Mouse (Mus musculus): ENCODE results near the gene Ubqln4. TPM values are rescaled to one million over a fixed set of nuclear protein-coding genes. Genes with fewer than 3 reads are reported as not detected.
"Not testable (repeated sequence)": the region's sequence is repeated elsewhere in the genome, so short reads cannot be mapped to it uniquely, and the experiment has no call there.

Gene Ubqln4
- total RNA-seq, 1 experiment from 2014 or later = 47.1 TPM

GRCm38 (mm10) chr3:88561989-88562388 lies 8.4 kb downstream of the Ubqln4 start:
- ATAC-seq (replicated peaks; ENCODE audit: low read depth, poor library complexity, severe bottlenecking) = no peak

GRCm38 (mm10) chr3:88563442-88563841 lies 9.9 kb downstream of the Ubqln4 start:
- ATAC-seq (replicated peaks; ENCODE audit: low read depth, poor library complexity, severe bottlenecking) = no peak

- no peak for ATAC-seq (replicated peaks; ENCODE audit: low read depth, poor library complexity, severe bottlenecking)
These were observed 10.4 kb downstream of the Ubqln4 start for GRCm38 (mm10) chr3:88563966-88564365.

GRCm38 (mm10) chr3:88566116-88566515 lies 12.6 kb downstream of the Ubqln4 start:
- ATAC-seq (replicated peaks; ENCODE audit: low read depth, poor library complexity, severe bottlenecking) = no peak

DNA sequence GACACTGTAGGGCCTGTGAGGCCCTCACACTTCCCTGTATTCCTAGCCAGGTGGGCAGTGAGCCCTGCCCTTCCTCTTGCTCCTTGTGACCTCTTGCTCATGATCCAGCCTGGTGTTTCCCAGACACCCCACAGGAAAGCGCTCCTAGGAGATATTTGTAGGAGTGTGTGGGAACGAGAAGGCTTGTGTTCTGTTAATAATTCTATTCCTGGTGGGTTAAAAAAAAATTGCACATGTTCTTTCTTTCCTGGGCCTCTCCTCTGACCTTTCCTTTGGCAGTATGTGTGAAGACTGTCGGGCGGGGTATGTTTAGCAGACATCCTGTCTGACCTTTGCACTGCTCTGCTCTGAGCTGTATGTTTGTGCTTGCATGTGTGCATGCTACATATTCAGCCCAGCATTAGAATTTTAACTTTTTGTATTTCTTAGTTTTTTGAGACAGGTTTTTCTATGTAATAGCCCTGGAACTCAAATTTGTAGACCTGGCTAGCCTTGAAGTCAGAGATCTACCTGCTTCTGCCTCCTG lies 13.0 kb downstream of the Ubqln4 start:
- ATAC-seq (replicated peaks; ENCODE audit: low read depth, poor library complexity, severe bottlenecking) = no peak

- no peak for ATAC-seq (replicated peaks; ENCODE audit: low read depth, poor library complexity, severe bottlenecking)
These were observed 14.3 kb downstream of the Ubqln4 start for GRCm38 (mm10) chr3:88567892-88568291.

DNA sequence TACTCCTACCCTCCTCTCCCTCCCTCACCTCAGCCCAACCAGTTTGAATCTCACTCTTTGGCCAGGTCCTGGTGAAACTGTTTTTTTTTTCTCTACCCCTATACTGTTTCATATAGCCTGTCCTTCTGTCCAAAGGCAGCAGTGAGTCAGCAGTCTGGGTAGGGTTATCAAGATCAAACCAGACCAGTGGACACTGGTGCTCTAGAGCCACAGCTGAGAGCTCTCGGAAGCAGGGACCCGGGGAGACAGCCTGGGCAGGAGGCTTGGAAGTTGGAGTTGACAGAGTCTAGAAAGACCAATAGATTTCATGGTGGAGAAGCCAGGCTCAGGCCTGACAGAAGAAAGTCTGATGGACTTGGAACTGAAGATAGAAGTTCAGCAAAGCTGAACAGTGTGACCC lies 15.1 kb downstream of the Ubqln4 start:
- ATAC-seq (replicated peaks; ENCODE audit: low read depth, poor library complexity, severe bottlenecking) = no peak

DNA sequence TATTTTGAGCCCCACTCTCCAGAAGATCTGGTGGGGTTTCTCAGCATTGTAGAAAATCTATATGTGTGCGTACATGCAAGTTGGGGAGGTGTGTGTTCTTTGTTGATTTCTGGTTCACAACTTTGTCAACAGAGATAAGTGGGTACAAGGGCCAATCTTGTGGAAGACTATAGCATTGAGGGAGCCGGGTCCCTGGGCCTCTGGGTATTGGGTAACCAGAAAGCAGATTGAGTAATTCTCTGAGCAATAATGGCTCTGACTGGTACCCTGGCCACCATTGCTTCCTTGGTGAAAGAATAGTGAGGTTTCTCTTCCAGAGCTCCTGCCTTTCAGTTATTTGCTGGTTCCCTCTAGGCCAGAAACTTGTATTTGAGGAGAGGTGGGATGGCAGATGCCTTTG lies 15.5 kb downstream of the Ubqln4 start:
- ATAC-seq (replicated peaks; ENCODE audit: low read depth, poor library complexity, severe bottlenecking) = no peak

- ATAC-seq (replicated peaks; ENCODE audit: low read depth, poor library complexity, severe bottlenecking) = no peak
These were observed 16.1 kb downstream of the Ubqln4 start for GRCm38 (mm10) chr3:88569694-88570093.

DNA sequence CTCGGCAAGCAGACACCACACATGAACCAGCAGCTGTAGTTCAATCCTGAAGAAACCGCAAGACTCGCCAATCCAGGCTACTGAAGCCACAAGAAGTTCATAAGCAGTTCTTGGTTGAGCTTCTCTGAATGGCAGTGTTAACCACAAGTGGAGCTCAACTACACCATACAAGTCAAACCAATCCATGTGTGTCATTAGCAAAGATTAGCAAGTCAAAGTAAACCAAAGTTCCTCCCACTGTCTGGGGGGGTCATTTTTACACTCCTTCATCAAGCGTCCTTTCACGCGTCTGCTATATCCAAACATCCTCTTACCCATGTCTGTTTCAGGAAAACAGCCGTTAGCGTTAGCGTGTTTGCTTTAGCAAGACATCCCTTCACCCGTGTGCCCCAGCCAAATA lies 16.8 kb downstream of the Ubqln4 start:
- no peak for ATAC-seq (replicated peaks; ENCODE audit: low read depth, poor library complexity, severe bottlenecking)

DNA sequence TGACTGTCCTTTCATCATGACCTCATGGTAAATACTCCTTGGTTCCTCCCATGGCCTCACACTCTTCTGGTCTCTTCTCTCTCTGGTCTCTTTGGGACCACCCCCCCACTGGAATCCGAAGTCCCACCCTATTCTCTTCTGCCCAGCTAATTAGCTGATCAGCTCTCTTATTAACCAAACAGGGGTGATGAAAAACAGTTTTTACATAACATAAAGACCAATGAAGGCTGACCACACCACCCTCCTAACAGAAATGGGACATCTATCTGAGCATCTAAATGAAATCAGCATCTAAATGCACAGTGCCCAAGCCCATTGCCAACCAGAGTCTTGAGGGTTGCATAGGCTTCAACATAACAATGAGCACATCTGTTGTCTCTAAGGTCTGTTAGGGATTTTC lies 18.3 kb downstream of the Ubqln4 start:
- no peak for ATAC-seq (replicated peaks; ENCODE audit: low read depth, poor library complexity, severe bottlenecking)

DNA sequence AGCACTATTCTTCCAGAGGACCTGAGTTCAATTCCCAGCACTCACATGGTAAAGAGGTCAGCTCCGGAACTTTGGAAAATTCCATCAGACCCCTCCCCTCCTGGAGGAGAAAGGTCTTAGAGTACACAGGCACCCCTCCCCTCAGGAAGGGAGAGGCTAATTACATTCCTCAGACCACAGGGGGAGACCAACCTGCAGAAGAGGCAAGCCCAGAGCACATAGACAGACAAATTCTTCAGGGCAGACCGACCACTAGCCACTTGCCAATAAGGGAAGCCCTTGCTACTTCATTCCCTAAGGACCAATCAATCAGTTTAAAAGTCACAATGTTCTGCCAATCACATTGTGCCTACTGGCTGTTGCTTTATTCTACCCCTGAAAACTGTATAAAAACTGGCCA lies 19.3 kb downstream of the Ubqln4 start:
- no peak for ATAC-seq (replicated peaks; ENCODE audit: low read depth, poor library complexity, severe bottlenecking)

DNA sequence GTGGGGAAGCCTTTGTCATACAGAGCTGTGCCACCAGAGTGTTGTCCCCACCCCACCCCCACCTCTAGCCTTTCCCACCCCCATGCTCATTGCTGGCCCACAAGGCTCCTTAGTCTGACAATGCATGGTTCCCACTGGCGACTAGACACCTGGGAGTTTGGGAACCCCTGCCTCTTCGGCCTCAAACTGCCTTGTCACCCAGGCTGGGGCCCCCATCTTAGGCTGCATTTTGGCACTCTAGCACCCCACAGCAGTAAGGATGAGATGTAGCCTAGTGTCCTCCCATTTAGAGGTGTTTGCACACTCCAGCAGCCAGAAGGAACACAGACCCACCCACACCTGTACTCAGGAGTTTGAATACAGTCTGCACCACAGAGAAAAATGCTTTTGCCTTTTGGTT lies 20.3 kb downstream of the Ubqln4 start:
- ATAC-seq (replicated peaks; ENCODE audit: low read depth, poor library complexity, severe bottlenecking) = no peak

DNA sequence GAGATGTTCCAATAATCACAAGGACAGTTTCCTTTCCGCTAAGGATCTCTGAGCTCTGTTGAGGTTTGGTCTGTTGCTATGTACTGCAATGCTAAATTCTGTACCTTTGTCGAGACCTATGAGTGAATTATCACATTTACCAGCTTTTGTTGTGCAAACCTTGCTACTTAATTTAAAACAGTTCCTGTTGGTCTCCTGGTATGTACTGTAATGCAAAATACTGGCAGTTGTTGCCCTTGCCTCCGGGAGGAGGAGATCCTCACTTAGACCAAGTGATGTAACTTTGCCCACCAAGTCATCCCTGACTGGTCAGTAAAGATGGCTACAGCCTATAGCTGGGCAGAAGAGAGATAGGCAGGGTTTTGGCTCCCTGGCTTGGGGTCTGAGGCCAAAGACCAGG lies 22.0 kb downstream of the Ubqln4 start, which contains the start of gene Ssr2:
Gene Ssr2, plus strand, starts transcription at position 337 of the 400 bp plus-strand sequence.
- ATAC-seq (replicated peaks; ENCODE audit: low read depth, poor library complexity, severe bottlenecking) = no peak

DNA sequence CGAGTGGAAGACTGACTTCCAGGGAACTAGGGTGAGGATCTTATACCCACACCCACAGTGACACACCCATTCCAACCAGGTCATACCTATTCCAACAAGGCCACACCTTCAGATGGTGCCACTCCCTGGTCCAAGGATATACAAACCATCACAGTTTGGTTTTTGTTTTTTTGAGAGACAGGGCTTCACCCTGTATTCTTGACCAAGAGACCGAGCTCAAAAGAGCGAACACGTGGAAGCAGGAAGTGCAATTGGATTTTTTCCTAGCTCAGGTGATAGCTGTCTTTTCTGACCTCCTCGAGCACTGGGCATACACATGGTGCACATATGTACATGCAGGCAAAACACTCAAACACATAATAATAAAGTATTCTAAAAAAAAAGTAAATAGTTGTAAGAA lies 24.3 kb downstream of the Ubqln4 start:
- not testable (repeated sequence) for ATAC-seq (replicated peaks; ENCODE audit: low read depth, poor library complexity, severe bottlenecking)

DNA sequence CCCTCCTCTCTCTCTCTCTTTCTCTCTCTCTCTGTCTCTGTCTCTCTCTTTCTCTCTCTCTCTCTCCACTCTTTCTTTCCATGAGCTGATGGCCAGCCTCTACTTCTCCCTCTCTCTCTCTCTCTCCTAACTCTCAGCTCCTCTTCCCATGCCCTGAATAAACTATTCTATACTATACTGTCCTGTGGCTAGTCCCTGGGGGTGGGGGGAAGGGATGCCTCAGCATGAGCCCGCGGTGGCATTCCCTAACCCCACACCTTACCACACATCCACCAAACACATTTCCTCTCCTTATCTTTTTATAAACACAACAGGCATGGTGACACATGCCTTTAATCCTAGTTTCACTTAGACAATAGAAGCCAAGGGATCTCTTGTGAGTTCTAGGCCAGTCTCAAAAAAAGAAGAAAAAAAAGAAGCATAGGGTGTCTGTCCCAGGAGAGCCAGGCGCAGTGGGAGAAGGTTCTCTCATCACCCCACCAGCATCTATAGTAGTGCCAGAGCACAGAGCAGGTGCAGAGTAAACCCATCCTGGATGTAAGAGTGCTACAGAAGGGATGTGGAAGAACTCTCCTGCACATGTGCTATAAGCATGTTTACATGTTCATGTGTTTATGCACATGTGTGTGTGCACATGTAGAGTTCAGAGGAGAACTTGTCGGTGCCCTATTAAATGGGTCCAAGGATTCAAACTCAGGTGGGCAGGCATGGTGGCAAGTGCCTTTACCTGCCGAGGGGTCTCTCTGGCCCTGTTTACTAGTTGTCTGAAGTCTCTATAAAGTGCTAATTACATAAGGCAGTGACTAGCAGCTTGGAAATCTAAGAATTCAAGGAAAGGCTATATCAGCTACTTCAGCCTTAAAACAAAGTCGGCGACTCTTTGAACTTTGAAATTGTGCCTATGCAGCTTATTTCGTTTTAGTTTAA lies 25.2 kb downstream of the Ubqln4 start:
- ATAC-seq (replicated peaks; ENCODE audit: low read depth, poor library complexity, severe bottlenecking) = no peak

DNA sequence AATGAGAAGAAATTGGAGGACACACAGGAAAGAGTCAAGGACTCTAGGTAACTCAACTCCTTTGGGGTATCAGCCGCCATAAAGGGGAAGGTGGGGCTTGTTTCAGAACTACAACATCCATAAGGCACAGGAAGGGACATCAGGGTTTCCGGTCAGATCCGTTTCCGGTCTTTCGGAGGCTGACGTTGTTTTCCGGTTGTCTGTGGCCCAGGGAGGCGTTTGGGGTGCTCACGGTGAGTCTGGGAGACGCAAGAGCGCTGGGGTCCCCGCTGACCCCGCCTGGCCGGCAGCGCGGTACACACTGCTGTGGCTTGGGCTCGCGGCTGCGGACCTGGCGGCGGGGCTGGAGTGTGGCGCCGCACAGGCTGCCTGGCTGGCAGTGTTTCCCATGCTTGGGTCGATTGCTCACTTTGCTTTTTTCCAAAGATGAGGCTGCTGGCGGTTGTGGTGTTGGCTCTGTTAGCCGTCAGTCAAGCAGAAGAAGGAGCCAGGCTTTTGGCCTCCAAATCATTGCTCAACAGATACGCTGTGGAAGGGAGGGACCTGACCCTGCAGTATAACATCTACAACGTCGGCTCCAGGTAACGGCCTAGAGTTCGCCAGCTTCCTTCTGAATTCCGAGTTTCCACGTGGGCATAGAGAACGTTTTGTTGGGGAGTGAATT lies 26.0 kb downstream of the Ubqln4 start:
- ATAC-seq (replicated peaks; ENCODE audit: low read depth, poor library complexity, severe bottlenecking) = peak; percentile 94

GRCm38 (mm10) chr3:88585769-88586168 lies 32.2 kb downstream of the Ubqln4 start:
- no peak for ATAC-seq (replicated peaks; ENCODE audit: low read depth, poor library complexity, severe bottlenecking)

DNA sequence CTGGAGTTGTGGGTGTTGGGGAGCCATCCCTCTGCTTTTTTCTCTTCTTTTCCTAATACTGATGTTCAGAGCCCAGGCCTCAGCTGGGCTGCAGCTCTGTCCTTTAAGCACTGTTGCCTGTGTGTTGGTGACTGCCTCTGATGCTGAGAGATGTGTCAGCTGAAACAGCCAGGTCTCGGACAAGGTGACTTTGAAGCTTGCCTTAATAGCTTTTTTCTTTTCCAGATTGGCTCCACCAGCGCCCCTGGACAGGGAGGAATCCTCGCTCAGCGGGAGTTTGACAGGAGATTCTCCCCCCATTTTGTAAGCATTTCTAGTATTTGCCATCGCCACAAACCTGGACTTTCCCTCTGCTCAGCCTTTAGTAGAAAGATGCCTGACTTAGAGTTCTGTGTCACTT lies 33.1 kb downstream of the Ubqln4 start:
- ATAC-seq (replicated peaks; ENCODE audit: low read depth, poor library complexity, severe bottlenecking) = no peak

DNA sequence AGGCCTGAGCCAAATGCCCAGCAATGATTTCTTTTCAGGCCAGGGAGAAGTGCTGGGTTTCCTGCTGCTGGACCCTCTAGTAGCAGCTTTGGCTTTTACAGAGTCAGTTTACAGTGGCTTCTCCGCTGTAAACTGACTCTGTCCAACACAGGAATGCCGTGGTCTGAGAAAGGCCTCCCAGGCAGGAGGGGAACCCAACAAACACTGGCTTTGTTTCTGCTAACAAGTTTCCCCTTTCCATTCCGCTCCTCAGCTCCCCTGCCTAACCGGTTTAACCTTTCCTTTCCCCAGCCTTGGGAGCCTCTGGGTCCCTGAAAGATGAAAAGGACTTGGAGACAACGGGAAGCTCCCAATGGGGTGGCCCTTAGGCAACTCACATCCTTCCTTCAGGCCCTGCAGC lies 36.7 kb downstream of the Ubqln4 start:
- no peak for ATAC-seq (replicated peaks; ENCODE audit: low read depth, poor library complexity, severe bottlenecking)

- ATAC-seq (replicated peaks; ENCODE audit: low read depth, poor library complexity, severe bottlenecking) = no peak
These were observed 37.5 kb downstream of the Ubqln4 start for GRCm38 (mm10) chr3:88591044-88591443.

Measured in common myeloid progenitor, adult 5-6 weeks (primary cell).